Mouse (Mus musculus): ENCODE measurements around the gene Gm11214. TPM values are rescaled to one million over a fixed set of nuclear protein-coding genes. Genes with fewer than 3 reads are reported as not detected.

Gene Gm11214
- total RNA-seq, 2 experiments from 2014 or later: not detected

- DNase-seq: no peak
Observed at GRCm38 (mm10) chr4:63659775-63660174, 3.4 kb downstream of the Gm11214 start.

- no peak for DNase-seq
Observed at GRCm38 (mm10) chr4:63659086-63659485, 4.1 kb downstream of the Gm11214 start.

- DNase-seq: peak; percentile 8
Observed at GRCm38 (mm10) chr4:63654381-63654780, 8.8 kb downstream of the Gm11214 start.

DNA sequence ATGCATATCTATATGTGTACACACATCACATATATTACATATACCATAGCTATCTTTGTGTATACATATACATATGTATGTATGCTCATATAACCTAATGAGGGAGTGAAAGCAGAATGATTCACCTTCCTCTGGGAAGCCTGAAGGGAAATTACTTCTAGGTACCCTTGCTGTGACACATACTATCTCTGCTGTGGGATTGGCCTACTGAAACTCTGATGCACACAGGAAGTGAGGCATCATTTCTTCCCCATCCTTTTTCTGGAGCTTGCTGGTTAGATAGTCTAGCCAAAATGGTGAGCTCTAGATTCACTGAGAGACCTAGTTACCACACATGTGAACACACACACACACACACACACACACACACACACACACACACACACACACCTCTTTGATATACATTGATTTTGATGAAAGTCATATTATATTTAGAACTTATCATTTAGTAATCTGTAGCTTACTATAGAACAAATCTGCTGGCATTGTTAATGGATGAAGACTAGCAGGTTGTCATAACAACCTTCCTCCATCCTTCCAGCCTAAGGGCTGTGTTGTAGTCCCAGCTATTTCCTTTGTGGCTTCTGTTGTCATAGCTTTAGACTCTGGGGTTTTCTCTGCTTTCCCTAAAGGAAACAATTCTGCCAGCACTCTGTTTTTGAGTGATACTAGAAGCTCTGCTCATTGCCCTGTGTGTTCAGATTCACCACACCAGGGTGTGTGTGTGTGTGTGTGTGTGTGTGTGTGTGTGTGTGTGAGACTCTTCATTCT is 19.0 kb downstream of the Gm11214 start:
- DNase-seq: no peak

DNA sequence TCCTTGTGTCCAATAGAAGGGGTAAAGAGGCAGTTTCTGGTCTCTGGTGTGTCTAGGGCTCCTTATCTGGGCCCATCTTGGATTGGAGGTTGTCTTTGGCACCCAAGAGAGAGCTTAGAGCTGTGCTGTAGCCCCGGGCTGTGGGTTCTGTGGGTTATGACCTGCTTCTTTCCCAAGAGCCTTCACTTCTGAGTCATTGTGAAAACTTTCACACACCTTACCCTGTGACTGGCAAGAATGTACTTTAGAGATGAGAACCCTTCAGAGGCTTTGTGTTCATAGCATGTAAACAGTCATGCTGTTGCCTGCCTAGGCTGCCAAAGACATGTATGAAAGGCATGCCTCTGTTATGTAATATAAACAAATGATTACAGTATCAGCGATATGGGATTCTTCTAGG is 23.3 kb downstream of the Gm11214 start:
- no peak for DNase-seq

- DNase-seq: no peak
Observed at GRCm38 (mm10) chr4:63638603-63639002, 24.6 kb downstream of the Gm11214 start.

DNA sequence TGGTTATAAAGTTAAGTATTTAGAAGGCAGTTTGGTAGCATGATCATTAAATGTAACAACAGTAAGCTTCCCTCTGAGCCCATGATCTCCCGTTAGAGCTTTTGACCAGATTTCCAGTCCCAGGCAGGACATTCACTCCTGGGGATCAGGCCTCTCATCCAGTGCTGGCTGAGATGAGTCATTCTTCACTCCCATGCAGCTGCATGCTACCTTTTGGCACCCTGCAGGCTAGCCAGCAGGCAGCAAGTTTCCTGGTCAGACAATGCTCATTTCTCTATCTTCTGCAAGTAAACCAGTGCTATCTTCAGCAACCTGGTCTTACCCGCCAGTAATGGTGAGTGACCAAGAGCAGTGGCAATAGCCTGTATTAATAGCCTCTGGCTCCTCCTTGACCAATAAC is 30.0 kb downstream of the Gm11214 start:
- DNase-seq: no peak

GRCm38 (mm10) chr4:63627111-63627510 is 36.1 kb downstream of the Gm11214 start:
- no peak for DNase-seq

GRCm38 (mm10) chr4:63625563-63626080 is 37.6 kb downstream of the Gm11214 start:
- DNase-seq: no peak

- DNase-seq: peak; percentile 38
Observed at GRCm38 (mm10) chr4:63622378-63622835, 40.8 kb downstream of the Gm11214 start, which contains the start of gene Tex48. Gene Tex48 (minus strand): TSS chr4:63622428.

GRCm38 (mm10) chr4:63621861-63622260 is 41.3 kb downstream of the Gm11214 start:
- no peak for DNase-seq

Other genes starting within 250 kb of the Gm11214 start
- 10 to 100 TPM; 13.7 to 14.9 TPM for gene Whrn, start 167.4 kb downstream of the Gm11214 start, total RNA-seq (2021)
- gene Atp6v1g1, start 118.6 kb downstream of the Gm11214 start, total RNA-seq (2021): 100 to 1,000 TPM; 128 to 131 TPM
- gene Tmem268, start 104.6 kb downstream of the Gm11214 start, total RNA-seq (2021): 10 to 100 TPM; 10.8 to 15.0 TPM
- gene Gm11213, start 58.1 kb downstream of the Gm11214 start, total RNA-seq (2021): not detected
- not detected for gene Tex48, start 41.0 kb downstream of the Gm11214 start, total RNA-seq (2021)
- gene Tnfsf15, start 81.7 kb upstream of the Gm11214 start, total RNA-seq (2021): under 1 TPM; 0.21 to 0.33 TPM
- under 1 TPM; 0.12 to 0.18 TPM for gene Tnfsf8, start 198.0 kb upstream of the Gm11214 start, total RNA-seq (2021)

All from adrenal gland, postnatal 10 days (tissue).